8 mouse cellular contexts compared by ENCODE assay signal in the genomic region with DNA sequence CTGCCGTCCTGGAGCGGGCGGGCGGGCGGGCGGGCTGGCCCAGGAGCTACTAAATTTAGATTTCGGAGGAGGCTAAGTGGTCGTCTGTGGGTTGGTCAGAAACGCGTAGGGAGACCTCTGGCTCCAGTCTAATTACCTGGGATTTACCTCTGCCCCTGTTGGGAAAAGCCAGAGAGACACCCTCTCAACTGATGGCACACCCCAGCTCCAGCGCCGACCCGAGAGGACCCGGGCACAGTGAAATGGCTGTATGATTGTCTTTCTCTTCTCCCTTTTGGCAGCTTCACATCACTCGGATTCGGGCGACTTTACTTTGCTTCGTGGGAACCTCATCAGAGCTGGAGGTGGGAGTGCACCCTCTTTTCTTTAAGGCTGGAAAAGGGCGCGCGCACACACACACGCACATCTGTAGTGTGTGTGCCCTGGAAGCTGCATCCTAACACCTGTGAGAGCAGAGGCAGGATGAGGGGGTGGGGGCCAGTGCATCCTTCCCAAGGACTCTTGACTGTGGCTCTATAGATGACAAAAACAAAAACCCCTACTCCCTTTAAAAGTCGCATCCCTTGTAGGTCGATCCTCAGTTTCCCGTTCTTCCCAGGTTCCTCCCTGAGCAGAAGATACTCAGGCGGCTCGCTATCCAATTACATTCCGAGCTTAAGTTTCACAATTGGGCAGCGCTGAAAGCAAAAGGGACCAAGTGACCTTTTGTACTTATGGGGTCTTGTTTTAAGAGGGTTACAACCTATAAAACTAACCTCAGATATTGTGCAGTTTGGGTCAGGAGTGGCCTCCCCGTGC. TPM values are rescaled to one million over a fixed set of nuclear protein-coding genes. Genes with fewer than 3 reads are reported as not detected.
DNase-seq lines count a peak whose midpoint lies in the region; ATAC-seq and TF ChIP-seq lines count a peak whose summit lies in the region.

No protein-coding gene starts in this region.

- TF ChIP-seq POLR2A in embryonic fibroblast, embryonic 13.5 days (IDR thresholded peaks at IDR 0.05; ENCODE audit: low read depth, low read length), result no peak
- no peak for TF ChIP-seq POLR2A in thymus, adult 2 months (IDR thresholded peaks at IDR 0.05; ENCODE audit: control insufficient read depth, extremely low read depth, insufficient read depth, low read length, poor library complexity)

- no peaks in the 10 kb centered on the region for H3K27me3 ChIP-seq in intestine, embryonic 15.5 days (replicated peaks)
- no peaks in the 10 kb centered on the region for H3K27me3 ChIP-seq in thymus, adult 2 months (ENCODE audit: control insufficient read depth, insufficient read depth, low read length)

- peak overlapping the region; percentile 96 for H3K9ac ChIP-seq in intestine, embryonic 15.5 days

- H3K27ac ChIP-seq in embryonic fibroblast, embryonic 13.5 days (ENCODE audit: insufficient read depth, low read length), result no peak overlapping the region
- peak overlapping the region; percentile 93; the same call in 1 of the 2 replicates for H3K27ac ChIP-seq in intestine, embryonic 15.5 days
- H3K27ac ChIP-seq in thymus, adult 2 months (ENCODE audit: control insufficient read depth, insufficient read depth, low read length), result no peak overlapping the region

- DNase-seq in kidney, adult 11 months, result peak; percentile 33
- DNase-seq in kidney, postnatal 25 days, result no peak
- peak; percentile 10 for DNase-seq in MEL-GATA-1-ER (ENCODE audit: extremely low read depth, low read depth)
- peak; percentile 25 for DNase-seq in mesoderm, embryonic 11.5 days (ENCODE audit: low read depth, low spot score)
- peak; percentile 29 for DNase-seq in thymus, adult 2 months
- no peak for DNase-seq in gastrocnemius, postnatal 14 days

- H3K36me3 ChIP-seq in intestine, embryonic 15.5 days, result peaks cover 9% of the 10 kb centered on the region; the same call in 1 of the 2 replicates
- no peaks in the 10 kb centered on the region for H3K36me3 ChIP-seq in thymus, adult 2 months (ENCODE audit: control insufficient read depth, insufficient read depth, low read length)

- TF ChIP-seq CTCF in embryonic fibroblast, embryonic 13.5 days (IDR thresholded peaks at IDR 0.05; ENCODE audit: borderline replicate concordance, insufficient read depth, low read length), result no peak
- TF ChIP-seq CTCF in thymus, adult 2 months (IDR thresholded peaks at IDR 0.05; ENCODE audit: borderline replicate concordance, control insufficient read depth, extremely low read depth, insufficient read depth, low read length, poor library complexity), result no peak

- intact Hi-C loops in gastrocnemius, postnatal 14 days (cut with DNase I; ENCODE audit: low total_unique reads), result no loop called here

- H3K4me1 ChIP-seq in embryonic fibroblast, embryonic 13.5 days (ENCODE audit: control insufficient read depth, insufficient read depth, low read length), result peaks cover 4% of the 10 kb centered on the region; the same call in 1 of the 2 replicates
- H3K4me1 ChIP-seq in intestine, embryonic 15.5 days (replicated peaks), result peaks cover 19% of the 10 kb centered on the region
- H3K4me1 ChIP-seq in thymus, adult 2 months (replicated peaks; ENCODE audit: control insufficient read depth, insufficient read depth, low read length), result peaks cover 21% of the 10 kb centered on the region

- H3K4me3 ChIP-seq in embryonic fibroblast, embryonic 13.5 days (ENCODE audit: insufficient read depth, low read length), result peak overlapping the region; percentile 73
- peak overlapping the region; percentile 95 for H3K4me3 ChIP-seq in intestine, embryonic 15.5 days (replicated peaks)
- peak overlapping the region; percentile 77 for H3K4me3 ChIP-seq in thymus, adult 2 months (ENCODE audit: control insufficient read depth, insufficient read depth, low read length)

- H3K4me2 ChIP-seq in intestine, embryonic 15.5 days (replicated peaks), result peak overlapping the region; percentile 80

- 2% methylated on average over 29 of the region's 30 CpGs for WGBS in intestine, embryonic 15.5 days
- 9% methylated on average over 30 of the region's 30 CpGs for WGBS in thymus, adult 2 months

- ATAC-seq in intestine, embryonic 15.5 days, result peak; percentile 50

- no peaks in the 10 kb centered on the region for H3K9me3 ChIP-seq in intestine, embryonic 15.5 days

RNA-seq across cellular contexts. Expression of a gene that starts 0.9 kb away (rescaled TPM):
- 10.9 and 14.6 TPM in 2 replicates for polyA plus RNA-seq in embryonic fibroblast, embryonic 13.5 days (2011; ENCODE audit: insufficient read length, low read depth, missing spikeins)
- polyA plus RNA-seq in intestine, embryonic 15.5 days (2015; fragmentation: Nextera tagmentation; extraction: Ambion mirVana), result 17.3 and 17.9 TPM in 2 replicates
- polyA plus RNA-seq in thymus, adult 2 months (2012; rRNA removed), result 11.4 and 13.7 TPM in 2 replicates
- total RNA-seq in gastrocnemius, postnatal 14 days (2021), result 1 to 10 TPM; 7.0 to 7.5 TPM

RNA-seq across cellular contexts. Expression of a gene that starts 13.2 kb away (rescaled TPM):
- polyA plus RNA-seq in embryonic fibroblast, embryonic 13.5 days (2011; ENCODE audit: insufficient read length, low read depth, missing spikeins), result 72.9 and 74.4 TPM in 2 replicates
- 119 and 128 TPM in 2 replicates for polyA plus RNA-seq in intestine, embryonic 15.5 days (2015; fragmentation: Nextera tagmentation; extraction: Ambion mirVana)
- 60.3 and 67.8 TPM in 2 replicates for polyA plus RNA-seq in thymus, adult 2 months (2012; rRNA removed)
- 10 to 100 TPM; 27.0 to 31.3 TPM for total RNA-seq in gastrocnemius, postnatal 14 days (2021)

RNA-seq across cellular contexts. Expression of a gene that starts 31.3 kb away (rescaled TPM):
- polyA plus RNA-seq in embryonic fibroblast, embryonic 13.5 days (2011; ENCODE audit: insufficient read length, low read depth, missing spikeins), result 25.3 and 32.0 TPM in 2 replicates
- polyA plus RNA-seq in intestine, embryonic 15.5 days (2015; fragmentation: Nextera tagmentation; extraction: Ambion mirVana), result 5.4 and 5.7 TPM in 2 replicates
- 20.3 and 23.9 TPM in 2 replicates for polyA plus RNA-seq in thymus, adult 2 months (2012; rRNA removed)
- total RNA-seq in gastrocnemius, postnatal 14 days (2021), result 10 to 100 TPM; 17.2 to 20.8 TPM

Comparison
In these comparisons a context has a peak if more than half of its experiments do, and no peak if none do; other contexts are left out.
1. DNase-seq: peak in kidney, adult 11 months (single experiment), MEL-GATA-1-ER (single experiment), mesoderm, embryonic 11.5 days (single experiment) and thymus, adult 2 months (single experiment); none in kidney, postnatal 25 days (0 of 2) and gastrocnemius, postnatal 14 days (single experiment).
2. Peak in every context shown above with its lines, with median percentiles within 50 percentile points of each other: H3K4me3 ChIP-seq.